Mouse (Mus musculus): ENCODE data around the gene Tlk1. TPM values are rescaled to one million over a fixed set of nuclear protein-coding genes. Genes with fewer than 3 reads are reported as not detected.

Tlk1 gene
- polyA plus RNA-seq, 1 experiment from 2014 or later = 46.8 TPM

DNA sequence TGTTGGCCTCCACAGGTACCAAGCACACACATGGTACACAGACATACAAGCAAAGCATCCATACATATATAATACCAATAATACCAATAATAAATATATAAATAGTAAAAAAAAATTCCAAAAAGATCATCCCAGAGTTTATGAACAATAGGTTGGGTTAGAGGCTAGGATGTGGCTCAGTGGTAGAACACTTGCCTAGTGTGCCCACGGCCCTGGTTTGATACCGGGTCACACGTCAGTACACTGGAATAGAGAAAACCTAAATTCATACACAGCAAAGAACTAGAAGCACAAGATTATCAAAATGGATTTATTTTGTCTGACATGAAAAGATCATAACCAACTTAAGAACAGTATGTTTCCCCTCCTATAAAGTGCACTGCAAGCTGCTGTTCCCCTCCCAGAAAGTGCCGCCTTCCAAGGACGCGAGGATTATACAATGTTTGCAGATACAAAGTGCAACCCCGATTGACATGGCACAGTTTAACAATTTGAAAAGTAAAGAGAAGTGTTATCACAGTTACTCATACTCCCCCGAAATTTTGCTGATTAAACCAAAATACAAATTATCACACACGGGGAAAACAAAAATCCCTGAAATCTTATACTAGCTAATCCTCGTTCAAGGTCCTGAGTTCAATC is 6.3 kb upstream of the Tlk1 start:
- WGBS = 91% methylated on average over 10 of the region's 10 CpGs
- no peak overlapping the region for H3K4me2 ChIP-seq
- no peaks in the 10 kb centered on the region for H3K4me1 ChIP-seq (replicated peaks)
- H3K27ac ChIP-seq = no peak overlapping the region
- no peaks in the 10 kb centered on the region for H3K36me3 ChIP-seq
- no peak overlapping the region for H3K9ac ChIP-seq (replicated peaks)
- ATAC-seq (ENCODE audit: insufficient number of reproducible peaks, insufficient read depth, low FRiP score, low TSS enrichment, low read depth) = no peak
- no peak overlapping the region for H3K4me3 ChIP-seq (replicated peaks)
- no peaks in the 10 kb centered on the region for H3K9me3 ChIP-seq
- H3K27me3 ChIP-seq = no peaks in the 10 kb centered on the region

DNA sequence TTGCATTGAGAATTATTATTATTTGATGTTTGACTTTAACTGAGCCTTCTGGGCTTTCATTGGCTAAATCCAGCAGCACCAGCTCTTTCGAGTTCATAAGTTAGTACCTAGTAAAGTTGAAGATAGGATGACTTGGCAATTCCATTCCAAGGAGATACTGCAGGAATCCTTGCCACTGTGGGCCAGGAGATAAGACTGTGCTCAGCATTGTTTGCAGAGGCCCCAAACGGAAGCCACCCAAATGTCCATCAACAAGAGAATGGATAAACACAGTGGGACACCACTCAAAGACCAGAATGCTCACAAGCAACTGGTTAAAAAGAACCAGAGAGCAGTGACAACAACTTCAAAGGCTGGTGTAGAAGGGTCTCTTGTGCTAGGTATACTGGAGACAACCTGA is 5.2 kb upstream of the Tlk1 start:
- Histone ChIP-seq H3K4me2 (no peak overlapping the region), H3K9ac (replicated peaks) (no peak overlapping the region), H3K4me3 (replicated peaks) (no peak overlapping the region), H3K36me3 (no peaks in the 10 kb centered on the region), H3K27ac (no peak overlapping the region), H3K4me1 (replicated peaks) (no peaks in the 10 kb centered on the region), H3K9me3 (no peaks in the 10 kb centered on the region), H3K27me3 (no peaks in the 10 kb centered on the region)
- 72% methylated on average over 2 of the region's 2 CpGs for WGBS
- no peak for ATAC-seq (ENCODE audit: insufficient number of reproducible peaks, insufficient read depth, low FRiP score, low TSS enrichment, low read depth)

DNA sequence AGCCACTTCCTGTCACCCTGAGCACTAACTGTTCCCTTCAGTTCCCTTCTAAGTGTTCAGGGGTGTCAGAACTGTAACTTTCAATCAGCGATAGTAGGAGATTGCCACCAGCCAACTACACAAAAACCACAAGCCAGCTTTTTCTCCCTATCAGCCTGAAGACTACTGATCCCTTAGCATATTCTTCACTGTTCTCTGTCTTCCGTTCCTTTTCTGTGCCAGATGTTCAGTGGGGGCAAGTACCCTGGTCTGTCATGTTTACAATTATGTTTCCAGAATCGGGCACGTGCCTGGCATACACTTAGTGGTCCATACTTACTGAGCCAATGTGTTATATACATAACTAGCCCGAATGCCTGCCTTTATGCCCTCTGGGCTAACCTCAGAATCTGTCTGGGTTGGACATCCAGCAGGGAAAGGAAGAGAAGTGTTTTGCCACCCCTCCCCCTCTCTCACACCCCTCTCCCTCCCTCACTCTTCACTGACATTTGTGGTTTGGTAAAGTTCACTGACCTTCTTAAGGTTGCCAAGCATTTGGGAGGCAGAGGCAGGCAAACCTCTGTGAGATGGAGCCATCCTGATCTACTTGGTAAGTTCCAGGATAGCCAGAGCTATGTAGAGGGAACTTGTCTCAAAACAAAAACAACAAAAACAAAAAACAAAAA is 4.5 kb upstream of the Tlk1 start:
- H3K36me3 ChIP-seq = no peaks in the 10 kb centered on the region
- H3K27ac ChIP-seq = no peak overlapping the region
- no peaks in the 10 kb centered on the region for H3K27me3 ChIP-seq
- WGBS = 73% methylated on average over 5 of the region's 5 CpGs
- H3K9ac ChIP-seq (replicated peaks) = no peak overlapping the region
- ATAC-seq (ENCODE audit: insufficient number of reproducible peaks, insufficient read depth, low FRiP score, low TSS enrichment, low read depth) = no peak
- no peak overlapping the region for H3K4me2 ChIP-seq
- no peak overlapping the region for H3K4me3 ChIP-seq (replicated peaks)
- no peaks in the 10 kb centered on the region for H3K9me3 ChIP-seq
- H3K4me1 ChIP-seq (replicated peaks) = no peaks in the 10 kb centered on the region

DNA sequence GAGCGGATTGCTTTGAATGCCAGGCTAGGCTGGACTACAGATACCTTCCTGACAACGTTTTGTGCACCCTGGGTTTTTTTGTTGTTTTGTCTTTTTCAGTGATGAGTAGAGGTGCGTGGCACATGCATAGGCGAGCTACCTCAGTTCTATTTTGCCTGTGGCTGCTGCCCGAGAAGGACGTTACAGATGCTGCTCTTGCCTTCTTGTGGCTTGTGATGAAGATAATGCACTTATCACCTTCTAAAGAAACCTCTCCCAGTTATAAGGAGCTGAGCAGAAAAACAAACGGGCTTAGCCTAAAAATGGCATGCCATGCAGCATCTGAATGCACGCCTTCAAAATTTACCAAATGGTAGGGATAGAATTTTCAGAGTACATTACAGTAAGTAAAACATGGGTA is 2.3 kb upstream of the Tlk1 start:
- Histone ChIP-seq H3K27ac (no peak overlapping the region), H3K4me2 (no peak overlapping the region), H3K36me3 (no peaks in the 10 kb centered on the region), H3K27me3 (no peaks in the 10 kb centered on the region), H3K4me1 (replicated peaks) (peaks cover 7% of the 10 kb centered on the region), H3K9me3 (no peaks in the 10 kb centered on the region), H3K9ac (replicated peaks) (no peak overlapping the region), H3K4me3 (replicated peaks) (no peak overlapping the region)
- ATAC-seq (ENCODE audit: insufficient number of reproducible peaks, insufficient read depth, low FRiP score, low TSS enrichment, low read depth) = no peak
- WGBS = 89% methylated on average over 8 of the region's 8 CpGs

DNA sequence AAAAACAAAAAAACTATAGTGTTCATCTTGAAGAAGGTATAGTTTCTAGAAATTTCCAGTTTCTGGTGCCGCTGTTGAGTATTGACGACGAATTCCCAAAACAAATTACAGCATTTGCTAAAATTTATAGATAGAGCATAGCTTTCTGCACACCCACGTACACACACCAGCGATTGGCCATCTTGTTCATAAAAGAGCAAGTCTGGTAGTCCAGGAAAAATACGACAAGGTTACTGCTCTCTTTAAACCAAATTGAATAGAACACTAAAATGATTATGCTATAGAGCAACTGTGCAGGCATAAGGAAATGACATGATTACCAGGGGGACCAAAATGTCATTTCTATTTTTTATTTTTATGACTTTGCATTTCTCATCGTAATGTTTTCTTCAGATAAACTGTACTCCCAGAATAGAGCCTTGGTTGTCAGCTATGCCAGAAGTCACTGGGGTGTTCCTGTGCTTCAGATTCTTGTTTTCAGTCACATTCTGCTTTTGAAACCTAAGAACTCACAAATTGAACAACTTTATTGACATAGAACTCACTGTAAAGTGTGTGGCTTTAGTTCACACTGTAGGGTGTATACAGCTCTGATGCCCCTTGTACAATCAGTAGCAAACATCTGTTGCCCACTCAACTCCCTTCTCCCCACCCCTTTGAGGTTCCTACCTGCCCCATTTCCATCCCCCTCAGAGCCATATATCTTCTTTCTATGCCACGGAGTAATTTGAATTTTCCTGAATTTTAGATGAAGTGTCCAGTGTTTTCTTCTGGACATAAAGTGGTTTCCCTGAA is 1.1 kb upstream of the Tlk1 start:
- H3K4me1 ChIP-seq (replicated peaks) = peaks cover 14% of the 10 kb centered on the region
- H3K9ac ChIP-seq (replicated peaks) = no peak overlapping the region
- H3K9me3 ChIP-seq = no peaks in the 10 kb centered on the region
- 68% methylated on average over 8 of the region's 8 CpGs for WGBS
- H3K36me3 ChIP-seq = no peaks in the 10 kb centered on the region
- ATAC-seq (ENCODE audit: insufficient number of reproducible peaks, insufficient read depth, low FRiP score, low TSS enrichment, low read depth) = no peak
- H3K27ac ChIP-seq = no peak overlapping the region
- H3K4me2 ChIP-seq = peak overlapping the region; percentile 39
- H3K27me3 ChIP-seq = no peaks in the 10 kb centered on the region
- H3K4me3 ChIP-seq (replicated peaks) = peak overlapping the region; percentile 87; the same call in 1 of the 2 replicates

DNA sequence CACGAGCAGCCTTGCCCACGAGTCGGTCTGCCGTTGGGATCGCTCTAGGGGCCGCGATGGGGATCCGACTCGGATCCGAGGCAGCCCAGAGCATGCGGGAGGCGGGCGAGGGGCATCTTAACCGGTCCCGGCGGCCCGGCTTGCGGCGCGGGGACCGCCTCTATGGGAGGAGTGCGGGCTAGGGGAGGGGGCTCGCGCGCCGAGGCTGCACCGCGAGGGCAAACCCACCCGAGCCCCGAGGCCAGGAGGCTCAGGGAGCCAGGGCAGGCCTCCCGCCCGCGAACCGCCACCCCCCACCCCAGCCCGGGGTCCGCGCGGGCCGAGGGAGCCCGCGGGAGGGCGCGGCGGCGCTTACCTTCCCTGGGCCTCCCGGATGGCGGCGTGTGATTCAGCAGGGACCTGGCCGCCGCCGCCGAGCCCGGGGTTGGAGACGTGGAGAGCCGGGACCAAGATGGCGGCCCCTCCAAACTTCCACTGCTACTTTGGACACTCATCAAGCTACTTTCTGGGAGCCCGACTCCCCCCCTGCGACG is 624 bp downstream of the Tlk1 start:
- WGBS = under 1% methylated on average over 59 of the region's 59 CpGs
- H3K4me1 ChIP-seq (replicated peaks) = peaks cover 14% of the 10 kb centered on the region

DNA sequence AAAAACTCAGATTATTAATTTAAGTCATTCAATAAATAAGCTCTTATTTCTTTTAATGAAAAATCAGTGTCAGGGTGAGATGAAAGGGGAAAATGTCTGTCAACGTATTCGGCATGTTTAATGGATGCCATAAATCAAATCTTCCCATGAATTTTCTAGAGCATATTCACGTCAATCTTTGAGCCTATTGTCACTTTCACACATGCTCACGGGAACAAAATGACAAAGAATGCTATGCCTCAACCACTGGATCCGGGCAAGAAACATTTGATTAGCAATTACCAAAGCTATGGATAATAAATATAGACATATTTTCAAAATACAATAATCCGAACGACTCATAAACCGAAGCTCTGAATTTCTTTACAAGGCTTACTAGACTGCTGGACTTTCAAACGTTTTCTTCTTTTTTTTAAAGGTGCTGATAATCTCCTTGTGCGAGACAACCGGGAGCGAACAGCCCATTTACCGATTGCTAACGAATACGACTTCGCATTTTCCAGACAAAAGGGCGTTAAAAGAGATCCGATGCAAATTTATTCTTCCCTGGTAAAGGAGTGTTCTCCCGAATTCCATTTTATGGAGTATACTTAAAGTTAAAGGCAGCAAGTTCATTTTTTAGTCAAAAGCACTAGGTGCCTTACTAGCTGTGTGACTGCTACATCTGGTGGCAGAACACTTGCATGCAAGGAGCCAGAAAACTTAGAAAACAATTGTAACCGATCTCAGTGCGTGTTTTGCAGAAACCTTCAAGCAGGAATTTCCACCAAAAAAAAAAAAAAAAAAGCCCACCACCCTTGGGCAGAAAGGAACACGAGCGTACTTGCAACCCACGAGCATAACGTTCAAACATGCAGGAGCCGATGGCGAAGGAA is 1.4 kb downstream of the Tlk1 start:
- no peak for ATAC-seq (ENCODE audit: insufficient number of reproducible peaks, insufficient read depth, low FRiP score, low TSS enrichment, low read depth)
- WGBS = under 1% methylated on average over 27 of the region's 27 CpGs
- no peaks in the 10 kb centered on the region for H3K9me3 ChIP-seq

More for the DNA sequence above, 624 bp downstream of the Tlk1 start:
- Histone ChIP-seq H3K36me3 (no peaks in the 10 kb centered on the region), H3K27me3 (no peaks in the 10 kb centered on the region), H3K4me2 (peak overlapping the region; percentile 69), H3K9ac (replicated peaks) (peak overlapping the region; percentile 99), H3K27ac (peak overlapping the region; percentile 100), H3K9me3 (no peaks in the 10 kb centered on the region), H3K4me3 (replicated peaks) (peak overlapping the region; percentile 87)
- ATAC-seq (ENCODE audit: insufficient number of reproducible peaks, insufficient read depth, low FRiP score, low TSS enrichment, low read depth) = peak; percentile 84

DNA sequence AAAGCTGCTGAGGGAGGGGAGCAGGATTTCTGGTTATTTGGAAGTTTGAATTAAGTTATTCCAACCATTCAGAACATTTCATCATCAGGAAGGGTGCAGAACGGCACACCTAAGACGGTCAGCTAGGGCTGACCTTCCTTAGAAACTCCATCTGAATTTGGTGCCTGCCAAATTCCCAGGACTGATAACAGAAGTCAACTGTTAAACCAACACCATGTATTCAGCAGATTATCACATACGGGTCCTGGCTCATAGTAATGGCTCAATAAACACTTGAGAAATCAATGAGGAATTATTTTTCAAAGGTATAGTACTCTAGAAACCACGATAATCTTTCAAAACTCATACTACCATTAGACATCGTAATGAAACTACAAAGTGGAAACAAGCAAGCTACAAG is 2.1 kb downstream of the Tlk1 start:
- Histone ChIP-seq H3K4me1 (replicated peaks) (peaks cover 14% of the 10 kb centered on the region), H3K4me3 (replicated peaks) (peak overlapping the region; percentile 87), H3K27ac (no peak overlapping the region), H3K27me3 (no peaks in the 10 kb centered on the region), H3K9me3 (no peaks in the 10 kb centered on the region), H3K36me3 (no peaks in the 10 kb centered on the region), H3K4me2 (peak overlapping the region; percentile 69), H3K9ac (replicated peaks) (no peak overlapping the region)
- WGBS = 48% methylated on average over 5 of the region's 5 CpGs
- ATAC-seq (ENCODE audit: insufficient number of reproducible peaks, insufficient read depth, low FRiP score, low TSS enrichment, low read depth) = no peak

More for the DNA sequence above, 1.4 kb downstream of the Tlk1 start:
- peak overlapping the region; percentile 100 for H3K27ac ChIP-seq
- H3K4me3 ChIP-seq (replicated peaks) = peak overlapping the region; percentile 87
- no peaks in the 10 kb centered on the region for H3K36me3 ChIP-seq
- H3K27me3 ChIP-seq = no peaks in the 10 kb centered on the region
- H3K4me2 ChIP-seq = peak overlapping the region; percentile 69
- peak overlapping the region; percentile 99 for H3K9ac ChIP-seq (replicated peaks)
- H3K4me1 ChIP-seq (replicated peaks) = peaks cover 14% of the 10 kb centered on the region

DNA sequence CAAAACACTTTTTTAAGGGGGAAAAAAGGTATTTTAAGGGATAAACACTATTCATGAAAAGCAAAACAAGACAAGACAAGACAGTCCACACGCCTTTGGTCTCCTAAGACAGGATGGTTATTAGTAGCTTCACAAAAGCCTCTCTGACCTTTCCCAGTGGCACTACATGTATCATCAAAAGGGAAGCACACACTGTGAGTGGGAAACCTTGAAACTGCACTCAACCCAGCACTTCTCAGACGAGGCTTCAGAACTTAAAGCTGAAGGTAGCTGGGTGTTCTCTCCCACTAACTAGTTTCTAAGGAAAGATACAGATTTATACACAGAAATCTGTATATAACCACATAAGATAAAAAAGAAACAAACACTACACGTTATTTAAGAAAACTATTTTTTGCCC is 8.6 kb downstream of the Tlk1 start:
- Histone ChIP-seq H3K4me1 (replicated peaks) (0 out of 2 replicates have a peak, but pooled peaks cover 2% of the 10 kb centered on the region), H3K36me3 (no peaks in the 10 kb centered on the region), H3K9me3 (no peaks in the 10 kb centered on the region), H3K27me3 (no peaks in the 10 kb centered on the region), H3K9ac (replicated peaks) (no peak overlapping the region), H3K4me2 (no peak overlapping the region), H3K27ac (no peak overlapping the region), H3K4me3 (replicated peaks) (no peak overlapping the region)
- WGBS = 64% methylated on average over 3 of the region's 3 CpGs
- no peak for ATAC-seq (ENCODE audit: insufficient number of reproducible peaks, insufficient read depth, low FRiP score, low TSS enrichment, low read depth)

DNA sequence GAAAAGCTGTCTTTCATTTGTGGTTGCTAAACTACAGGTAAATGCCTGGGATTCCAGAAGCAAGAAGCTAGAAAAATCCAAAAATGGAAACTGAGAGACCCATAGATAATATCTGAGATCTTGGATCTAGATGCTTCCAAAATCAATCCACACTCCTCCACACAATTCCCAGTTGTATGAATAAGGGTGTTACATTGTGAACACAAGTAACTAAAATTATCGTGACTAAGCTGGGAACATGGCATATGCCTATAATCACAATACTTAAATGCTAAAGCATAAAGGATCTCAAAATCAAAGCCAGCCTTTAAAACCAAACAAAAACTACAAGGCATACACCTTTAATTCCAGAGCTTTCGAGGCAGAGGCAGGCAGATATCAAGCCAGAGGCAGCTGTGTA is 9.5 kb downstream of the Tlk1 start:
- Histone ChIP-seq H3K4me1 (replicated peaks) (no peaks in the 10 kb centered on the region), H3K9ac (replicated peaks) (no peak overlapping the region), H3K4me3 (replicated peaks) (no peak overlapping the region), H3K27me3 (no peaks in the 10 kb centered on the region), H3K4me2 (no peak overlapping the region), H3K27ac (no peak overlapping the region), H3K9me3 (no peaks in the 10 kb centered on the region), H3K36me3 (no peaks in the 10 kb centered on the region)
- no peak for ATAC-seq (ENCODE audit: insufficient number of reproducible peaks, insufficient read depth, low FRiP score, low TSS enrichment, low read depth)
- 92% methylated on average over 2 of the region's 2 CpGs for WGBS

All from limb, embryonic 12.5 days (tissue).